Mouse (Mus musculus) olfactory bulb, adult 2 months (tissue): ENCODE data around the gene Meaf6.

Experiments
- CTCF ChIP-seq: fragments of 200-500 bp; IDR thresholded peaks from 2 replicates; pipeline ENCODE4 v1.5.1; 2012; ENCODE audit warnings: low read depth, mild to moderate bottlenecking, low read length, moderate library complexity; ENCODE audit not compliant: insufficient read depth
- POLR2A ChIP-seq: fragments of 200-500 bp; IDR thresholded peaks from 2 replicates; pipeline ENCODE4 v1.6.1; 2012; ENCODE audit warnings: mild to moderate bottlenecking, low read depth, low read length, moderate library complexity; ENCODE audit not compliant: insufficient read depth

DNA sequence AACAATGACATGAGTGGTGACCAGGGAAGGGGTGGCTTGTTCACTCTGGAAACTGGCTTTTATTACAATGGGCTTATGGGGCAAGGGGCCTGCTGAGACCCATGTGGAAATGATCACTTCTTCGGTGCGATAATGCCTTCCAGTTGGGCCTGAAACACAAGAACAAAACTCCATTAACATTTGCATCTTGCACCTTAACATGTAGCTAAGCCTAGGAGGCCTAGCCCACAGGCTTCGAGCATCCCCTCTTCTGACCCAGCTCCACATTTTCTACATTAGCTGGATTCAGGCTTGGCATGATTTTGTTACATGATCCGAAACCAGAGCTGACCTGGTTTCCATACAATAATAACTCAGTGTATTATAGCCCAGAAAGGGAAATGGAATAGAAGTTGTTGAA lies 28.5 kb upstream of the Meaf6 start:
- TF ChIP-seq CTCF (no peak), POLR2A (no peak)
